Mouse (Mus musculus) heart, postnatal 0 days (tissue): ENCODE measurements around the gene Fxyd4.

Source experiments
- CTCF ChIP-seq: IDR thresholded peaks from 2 replicates; pipeline ENCODE4 v1.5.1; 2016; ENCODE audit warnings: antibody characterized with exemption, control low read depth, low read depth
- EP300 ChIP-seq: IDR thresholded peaks from 2 replicates; pipeline ENCODE4 v1.6.1; 2016; ENCODE audit warnings: antibody characterized with exemption, low read depth

GRCm38 (mm10) chr6:117907979-117908355 lies 29.5 kb downstream of the Fxyd4 start:
- no peak for TF ChIP-seq CTCF
- no peak for TF ChIP-seq EP300
